Mouse (Mus musculus) thymus, adult 2 months (tissue): ENCODE measurements around the gene Rnasek.

Source experiments
- CTCF ChIP-seq: fragments of 200-500 bp; IDR thresholded peaks from 2 replicates; pipeline ENCODE4 v1.5.1; 2012; ENCODE audit warnings: mild to moderate bottlenecking, control low read depth, low read length, moderate library complexity, borderline replicate concordance; ENCODE audit not compliant: control insufficient read depth, poor library complexity, insufficient read depth; ENCODE audit errors: extremely low read depth
- POLR2A ChIP-seq: fragments of 200-500 bp; IDR thresholded peaks from 2 replicates; pipeline ENCODE4 v1.6.1; 2012; ENCODE audit warnings: mild to moderate bottlenecking, low read length, control low read depth, moderate library complexity; ENCODE audit not compliant: control insufficient read depth, poor library complexity, insufficient read depth; ENCODE audit errors: extremely low read depth

DNA sequence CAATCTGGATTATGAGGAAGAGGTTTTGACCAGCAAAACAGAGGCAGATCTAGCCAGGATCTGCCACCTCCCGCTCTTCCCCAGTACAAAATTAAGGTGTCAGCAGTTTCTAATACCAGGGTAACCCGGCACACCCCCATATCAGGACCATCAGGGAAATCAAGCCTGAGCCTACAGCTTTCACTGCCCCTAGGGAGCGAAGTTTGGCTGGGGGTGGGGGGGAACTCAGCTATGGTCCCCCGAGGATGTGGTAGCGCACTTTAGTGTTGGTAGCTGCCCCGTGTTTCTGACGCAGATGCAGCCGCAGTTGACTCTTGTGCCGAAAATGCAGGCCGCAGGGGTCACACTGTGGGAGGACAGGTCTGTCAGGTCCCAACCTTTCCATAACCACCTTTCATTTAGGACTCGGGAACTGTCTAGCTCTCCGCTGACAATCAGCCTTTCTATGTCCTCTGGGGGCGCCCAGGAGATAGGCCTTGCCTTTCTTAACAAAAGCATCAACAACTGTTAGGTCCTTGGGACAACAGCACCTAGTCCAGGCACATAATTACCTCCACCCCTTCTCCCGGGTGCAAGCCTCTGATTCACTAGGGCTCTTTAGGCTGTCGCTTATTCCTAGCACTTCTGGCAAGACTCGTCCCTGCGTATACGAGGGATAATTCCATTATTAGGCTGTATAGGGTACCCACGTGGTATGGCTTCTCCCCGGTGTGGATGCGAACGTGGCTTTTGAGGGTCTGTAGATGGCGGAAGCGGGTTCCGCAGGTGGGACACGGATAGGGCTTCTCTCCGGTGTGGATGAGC lies 13.6 kb downstream of the Rnasek start:
- TF ChIP-seq CTCF (no peak), POLR2A (no peak)
